Mouse (Mus musculus): ENCODE results near the gene Rer1. TPM values are rescaled to one million over a fixed set of nuclear protein-coding genes. Genes with fewer than 3 reads are reported as not detected.

The Rer1 gene
- polyA plus RNA-seq, 1 experiment = 55.8 TPM

DNA sequence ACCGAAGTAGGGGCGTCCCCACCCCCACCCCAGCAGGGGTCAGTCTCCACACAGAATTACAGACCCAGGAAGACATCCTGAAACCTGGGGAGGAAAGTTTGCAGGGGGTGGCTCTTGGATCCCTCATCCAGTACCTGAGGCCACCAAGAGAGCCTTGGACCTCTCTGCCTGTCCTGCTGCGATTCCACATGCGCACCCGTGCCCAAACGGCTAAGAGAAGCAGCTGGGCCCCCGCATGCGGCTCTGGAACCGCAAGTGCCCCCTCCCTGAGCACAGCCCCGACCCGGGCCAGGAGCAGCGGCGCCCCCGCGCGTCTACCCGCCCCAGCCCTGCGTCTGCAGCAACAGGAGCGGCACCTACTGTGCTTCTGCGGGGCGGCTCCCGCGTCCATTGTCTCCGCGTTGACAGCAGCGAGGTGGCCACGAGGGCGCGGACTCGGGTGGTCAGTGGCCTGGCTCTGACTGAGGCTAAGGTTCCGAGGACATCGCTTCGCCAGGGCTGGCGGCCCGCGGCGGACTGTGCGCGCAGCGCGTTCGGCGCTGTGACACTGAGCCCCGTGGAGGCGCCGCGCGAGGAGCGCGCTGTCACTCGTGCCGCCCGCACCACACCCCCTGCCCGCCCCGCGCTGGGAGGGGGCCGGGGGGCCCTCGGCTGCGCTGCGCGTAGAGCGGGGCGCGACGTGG, 43.4 kb downstream of the Rer1 start:
- H3K27ac ChIP-seq (ENCODE audit: control insufficient read depth, insufficient read depth, low read depth, low read length, poor library complexity) = no peak overlapping the region
- no peaks in the 10 kb centered on the region for H3K4me1 ChIP-seq (ENCODE audit: control insufficient read depth, insufficient read depth, low read length)
- WGBS = 5% methylated on average over 65 of the region's 65 CpGs
- no peak overlapping the region for H3K4me3 ChIP-seq (replicated peaks; ENCODE audit: control insufficient read depth, low read depth, low read length)
- TF ChIP-seq POLR2A (IDR thresholded peaks at IDR 0.05; ENCODE audit: borderline replicate concordance, control insufficient read depth, low read depth, low read length) = no peak
- TF ChIP-seq CTCF (IDR thresholded peaks at IDR 0.05; ENCODE audit: control insufficient read depth, insufficient read depth, low read length) = no peak

DNA sequence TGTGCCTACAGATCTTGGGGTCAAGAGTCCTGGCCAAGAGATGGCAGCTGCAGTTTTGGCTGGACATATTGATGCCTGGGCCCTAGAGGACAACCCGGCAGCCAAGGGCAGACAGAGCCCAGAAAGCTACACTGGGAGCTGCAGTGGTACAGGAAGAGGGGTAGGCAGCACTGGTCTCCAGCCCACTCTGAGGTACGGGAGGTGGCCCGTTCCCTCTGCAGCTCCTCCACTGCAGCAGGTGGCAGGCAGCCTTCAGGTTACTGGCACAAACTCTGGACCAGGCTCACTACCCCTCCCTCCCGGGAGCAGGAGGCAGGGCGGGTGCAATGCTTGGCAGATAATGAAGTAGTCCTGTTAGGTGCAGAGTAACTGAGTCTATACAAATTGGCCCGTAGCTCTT, 45.5 kb downstream of the Rer1 start:
- no peak for TF ChIP-seq POLR2A (IDR thresholded peaks at IDR 0.05; ENCODE audit: borderline replicate concordance, control insufficient read depth, low read depth, low read length)
- TF ChIP-seq CTCF (IDR thresholded peaks at IDR 0.05; ENCODE audit: control insufficient read depth, insufficient read depth, low read length) = no peak
- 62% methylated on average over 6 of the region's 6 CpGs for WGBS
- Histone ChIP-seq H3K4me1 (ENCODE audit: control insufficient read depth, insufficient read depth, low read length) (no peaks in the 10 kb centered on the region), H3K27ac (ENCODE audit: control insufficient read depth, insufficient read depth, low read depth, low read length, poor library complexity) (no peak overlapping the region), H3K4me3 (replicated peaks; ENCODE audit: control insufficient read depth, low read depth, low read length) (no peak overlapping the region)

DNA sequence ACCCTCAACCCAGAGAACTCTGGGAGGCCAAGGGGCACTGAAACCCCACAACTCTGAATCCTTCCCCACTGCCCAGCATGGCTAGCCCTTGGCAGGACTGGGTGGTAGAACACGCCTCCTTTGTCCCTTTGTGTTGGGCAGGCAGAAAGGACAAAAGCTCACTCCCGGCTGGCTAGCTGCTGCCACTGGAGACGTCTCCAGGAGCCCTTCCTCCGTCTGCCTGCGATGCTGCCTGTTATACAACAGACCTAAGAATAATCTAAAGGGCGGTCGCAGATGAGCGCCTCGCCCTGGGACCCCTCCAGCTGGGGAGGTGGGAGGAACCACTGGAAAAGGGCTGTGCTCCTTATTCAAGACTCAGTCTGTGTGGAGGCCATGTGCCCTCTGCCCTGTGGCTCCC, 46.0 kb downstream of the Rer1 start:
- TF ChIP-seq POLR2A (IDR thresholded peaks at IDR 0.05; ENCODE audit: borderline replicate concordance, control insufficient read depth, low read depth, low read length) (no peak), CTCF (IDR thresholded peaks at IDR 0.05; ENCODE audit: control insufficient read depth, insufficient read depth, low read length) (no peak)
- 59% methylated on average over 9 of the region's 9 CpGs for WGBS
- H3K4me3 ChIP-seq (replicated peaks; ENCODE audit: control insufficient read depth, low read depth, low read length) = no peak overlapping the region
- no peak overlapping the region for H3K27ac ChIP-seq (ENCODE audit: control insufficient read depth, insufficient read depth, low read depth, low read length, poor library complexity)
- no peaks in the 10 kb centered on the region for H3K4me1 ChIP-seq (ENCODE audit: control insufficient read depth, insufficient read depth, low read length)

DNA sequence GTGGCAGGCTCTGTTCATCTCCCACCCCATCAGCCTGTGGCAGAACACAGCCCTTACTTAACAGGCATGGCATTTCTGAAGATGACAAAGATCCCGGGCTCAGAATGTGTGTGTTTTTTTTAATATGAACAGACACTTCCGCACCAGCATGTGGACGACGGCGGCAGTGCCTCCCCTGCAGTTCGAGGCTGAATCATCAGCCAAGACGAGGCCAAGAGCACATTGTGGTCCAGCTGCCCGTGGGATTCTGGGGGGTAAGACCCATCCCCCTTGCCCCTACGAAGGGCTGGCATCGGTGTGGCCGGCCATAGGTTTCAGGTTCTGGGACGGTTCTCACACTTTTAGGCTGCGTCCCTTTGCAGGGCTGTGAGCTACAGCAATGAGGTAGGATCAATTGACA, 51.4 kb downstream of the Rer1 start:
- Histone ChIP-seq H3K4me3 (replicated peaks; ENCODE audit: control insufficient read depth, low read depth, low read length) (no peak overlapping the region), H3K27ac (ENCODE audit: control insufficient read depth, insufficient read depth, low read depth, low read length, poor library complexity) (no peak overlapping the region), H3K4me1 (ENCODE audit: control insufficient read depth, insufficient read depth, low read length) (no peaks in the 10 kb centered on the region)
- WGBS = 61% methylated on average over 13 of the region's 13 CpGs
- TF ChIP-seq CTCF (IDR thresholded peaks at IDR 0.05; ENCODE audit: control insufficient read depth, insufficient read depth, low read length) (no peak), POLR2A (IDR thresholded peaks at IDR 0.05; ENCODE audit: borderline replicate concordance, control insufficient read depth, low read depth, low read length) (no peak)

DNA sequence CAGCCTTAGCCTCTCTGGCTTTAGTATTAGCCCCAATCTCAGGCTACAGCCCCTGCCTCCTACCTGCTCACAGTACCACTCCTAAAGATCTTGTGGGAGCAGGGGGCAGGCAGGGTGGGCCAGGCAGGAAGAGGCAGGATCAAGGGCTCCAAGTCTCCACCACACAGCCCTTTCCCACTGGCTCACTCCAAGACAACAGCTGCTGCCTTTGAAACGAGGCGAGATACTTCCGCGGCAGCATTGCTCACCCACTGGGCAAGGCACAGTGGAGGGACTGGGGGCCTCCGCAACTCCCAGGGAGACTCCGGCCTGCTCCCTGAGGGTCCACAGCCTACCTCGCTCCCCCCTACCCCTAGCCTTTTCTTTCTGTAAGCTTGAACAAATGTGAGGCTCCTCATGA, 52.0 kb downstream of the Rer1 start:
- no peaks in the 10 kb centered on the region for H3K4me1 ChIP-seq (ENCODE audit: control insufficient read depth, insufficient read depth, low read length)
- 45% methylated on average over 7 of the region's 7 CpGs for WGBS
- TF ChIP-seq POLR2A (IDR thresholded peaks at IDR 0.05; ENCODE audit: borderline replicate concordance, control insufficient read depth, low read depth, low read length) (no peak), CTCF (IDR thresholded peaks at IDR 0.05; ENCODE audit: control insufficient read depth, insufficient read depth, low read length) (no peak)
- no peak overlapping the region for H3K4me3 ChIP-seq (replicated peaks; ENCODE audit: control insufficient read depth, low read depth, low read length)
- H3K27ac ChIP-seq (ENCODE audit: control insufficient read depth, insufficient read depth, low read depth, low read length, poor library complexity) = no peak overlapping the region

DNA sequence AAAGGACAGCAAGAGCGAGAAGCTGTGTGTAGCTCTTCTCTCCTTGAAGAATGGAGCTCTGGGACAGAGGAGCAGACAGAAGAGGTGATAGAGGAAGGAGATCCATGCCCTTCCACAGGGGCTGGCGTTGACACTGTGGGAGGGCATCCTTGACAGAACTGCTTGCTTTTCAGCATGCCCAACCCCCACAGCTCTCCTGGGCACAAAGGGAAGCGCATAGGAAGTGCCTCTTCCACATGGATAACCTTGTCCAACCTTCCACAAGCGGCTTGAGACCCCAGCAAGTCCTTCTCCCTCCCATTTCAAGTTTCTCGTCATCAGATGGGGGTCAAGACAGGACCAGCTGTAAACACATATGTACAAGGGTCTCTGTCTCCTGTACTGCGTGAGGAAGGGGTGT, 53.1 kb downstream of the Rer1 start:
- TF ChIP-seq POLR2A (IDR thresholded peaks at IDR 0.05; ENCODE audit: borderline replicate concordance, control insufficient read depth, low read depth, low read length) (no peak), CTCF (IDR thresholded peaks at IDR 0.05; ENCODE audit: control insufficient read depth, insufficient read depth, low read length) (no peak)
- Histone ChIP-seq H3K27ac (ENCODE audit: control insufficient read depth, insufficient read depth, low read depth, low read length, poor library complexity) (no peak overlapping the region), H3K4me3 (replicated peaks; ENCODE audit: control insufficient read depth, low read depth, low read length) (no peak overlapping the region), H3K4me1 (ENCODE audit: control insufficient read depth, insufficient read depth, low read length) (no peaks in the 10 kb centered on the region)
- 32% methylated on average over 6 of the region's 6 CpGs for whole genome bisulfite sequencing

DNA sequence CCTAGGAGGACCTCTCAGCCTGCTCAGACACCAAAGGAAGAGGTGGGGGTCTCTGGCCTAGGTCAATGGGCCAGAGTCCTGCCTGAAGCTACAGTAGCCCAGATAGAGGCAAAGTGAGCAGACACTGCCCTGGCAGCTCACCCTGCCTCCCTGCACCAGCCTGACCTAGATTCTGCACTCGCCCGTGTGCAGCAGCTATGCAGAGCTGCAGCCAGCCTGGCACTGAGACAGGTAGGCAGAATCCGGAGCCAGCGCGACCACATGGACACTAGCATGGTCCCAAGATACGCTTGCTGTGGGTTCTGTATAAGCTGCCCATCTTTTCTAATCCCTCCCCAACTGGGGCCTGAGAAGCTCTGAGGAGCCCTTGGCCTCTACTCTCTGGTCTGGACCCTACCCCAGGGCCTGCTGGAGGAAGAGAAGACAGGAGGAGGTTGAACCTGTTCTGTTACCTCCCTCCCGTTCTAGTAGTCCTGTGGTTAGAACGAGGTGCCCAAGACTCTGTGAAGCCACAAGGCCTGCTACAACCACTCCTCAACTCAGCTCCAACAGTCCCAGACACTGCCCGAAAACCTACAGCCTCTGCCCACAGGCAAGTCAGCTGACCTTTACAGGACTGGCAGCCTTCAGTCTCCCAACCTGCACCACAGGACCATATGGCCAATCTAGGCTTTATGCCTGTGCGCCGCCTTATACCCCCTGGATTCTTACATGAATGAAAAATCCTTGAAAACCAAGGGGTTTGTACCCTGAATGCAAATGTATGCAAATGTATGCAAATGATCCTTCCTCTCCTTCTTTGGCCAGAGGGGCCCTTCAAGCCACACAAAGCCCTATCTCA, 61.8 kb downstream of the Rer1 start:
- no peak overlapping the region for H3K27ac ChIP-seq (ENCODE audit: control insufficient read depth, insufficient read depth, low read depth, low read length, poor library complexity)
- no peak overlapping the region for H3K4me3 ChIP-seq (replicated peaks; ENCODE audit: control insufficient read depth, low read depth, low read length)
- WGBS = 78% methylated on average over 11 of the region's 11 CpGs
- no peaks in the 10 kb centered on the region for H3K4me1 ChIP-seq (ENCODE audit: control insufficient read depth, insufficient read depth, low read length)
- TF ChIP-seq CTCF (IDR thresholded peaks at IDR 0.05; ENCODE audit: control insufficient read depth, insufficient read depth, low read length) (no peak), POLR2A (IDR thresholded peaks at IDR 0.05; ENCODE audit: borderline replicate concordance, control insufficient read depth, low read depth, low read length) (no peak)

Other genes starting within 250 kb of the Rer1 start
- not detected in 2 replicates for gene Ttc34, start 248.9 kb downstream of the Rer1 start, polyA plus RNA-seq (2011; ENCODE audit: insufficient read depth, insufficient read length, low replicate concordance, missing spikeins)
- 1.1 and 1.4 TPM in 2 replicates for gene Mmel1, start 216.8 kb downstream of the Rer1 start, polyA plus RNA-seq (2011; ENCODE audit: insufficient read depth, insufficient read length, low replicate concordance, missing spikeins)
- gene Fam213b, start 187.2 kb downstream of the Rer1 start, polyA plus RNA-seq (2011; ENCODE audit: insufficient read depth, insufficient read length, low replicate concordance, missing spikeins) = 16.6 and 32.5 TPM in 2 replicates
- 155 and 183 TPM in 2 replicates for gene Tnfrsf14, start 157.8 kb downstream of the Rer1 start, polyA plus RNA-seq (2011; ENCODE audit: insufficient read depth, insufficient read length, low replicate concordance, missing spikeins)
- gene Hes5, start 125.5 kb downstream of the Rer1 start, polyA plus RNA-seq (2011; ENCODE audit: insufficient read depth, insufficient read length, low replicate concordance, missing spikeins) = not detected in 2 replicates
- 29.7 and 30.3 TPM in 2 replicates for gene Pank4, start 122.3 kb downstream of the Rer1 start, polyA plus RNA-seq (2011; ENCODE audit: insufficient read depth, insufficient read length, low replicate concordance, missing spikeins)
- gene Plch2, start 29.6 kb downstream of the Rer1 start, polyA plus RNA-seq (2011; ENCODE audit: insufficient read depth, insufficient read length, low replicate concordance, missing spikeins) = not detected in 2 replicates
- 3.4 and 12.1 TPM in 2 replicates for gene Pex10, start 19.4 kb downstream of the Rer1 start, polyA plus RNA-seq (2011; ENCODE audit: insufficient read depth, insufficient read length, low replicate concordance, missing spikeins)
- 2.0 and 6.5 TPM in 2 replicates for gene Morn1, start 195 bp upstream of the Rer1 start, polyA plus RNA-seq (2011; ENCODE audit: insufficient read depth, insufficient read length, low replicate concordance, missing spikeins)
- 7.0 and 10.4 TPM in 2 replicates for gene Ski, start 136.2 kb upstream of the Rer1 start, polyA plus RNA-seq (2011; ENCODE audit: insufficient read depth, insufficient read length, low replicate concordance, missing spikeins)
- gene Faap20, start 163.4 kb upstream of the Rer1 start, polyA plus RNA-seq (2011; ENCODE audit: insufficient read depth, insufficient read length, low replicate concordance, missing spikeins) = 19.3 and 29.3 TPM in 2 replicates